Mouse (Mus musculus): ENCODE results near the gene 9930021J03Rik. TPM values are rescaled to one million over a fixed set of nuclear protein-coding genes. Genes with fewer than 3 reads are reported as not detected.

The 9930021J03Rik gene
- polyA plus RNA-seq, 1 experiment from 2014 or later, result 17.7 TPM

DNA sequence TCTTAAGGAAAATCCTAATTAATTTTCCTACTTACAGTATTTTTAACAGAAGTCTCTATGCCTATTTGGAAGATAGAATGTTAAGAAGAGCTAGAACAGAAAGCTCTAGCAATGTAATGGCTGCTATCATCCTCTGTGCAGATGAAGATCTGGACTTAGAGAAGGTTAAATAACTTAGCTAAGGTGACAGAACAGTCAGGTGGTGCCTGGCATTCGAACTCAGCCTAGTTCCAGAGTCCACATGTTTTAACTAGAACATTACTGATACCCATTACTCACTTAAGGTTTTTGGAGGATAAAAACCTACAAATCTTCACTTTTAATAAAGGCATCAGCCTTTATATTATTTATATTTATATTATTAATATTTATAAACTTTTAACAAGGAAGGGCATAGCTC lies 65.1 kb downstream of the 9930021J03Rik start:
- H3K27ac ChIP-seq, result no peak overlapping the region
- H3K79me2 ChIP-seq (ENCODE audit: inconsistent target), result no peaks in the 10 kb centered on the region
- WGBS (ENCODE audit: missing documents), result 91% methylated on average over 1 of the region's 1 CpGs
- no peak overlapping the region for H3K4me3 ChIP-seq (ENCODE audit: inconsistent target)
- no peaks in the 10 kb centered on the region for H3K36me3 ChIP-seq (ENCODE audit: inconsistent target)

- WGBS (ENCODE audit: missing documents), result 91% methylated on average over 1 of the region's 2 CpGs
- H3K36me3 ChIP-seq (ENCODE audit: inconsistent target), result no peaks in the 10 kb centered on the region
These were observed 66.2 kb downstream of the 9930021J03Rik start for GRCm38 (mm10) chr19:29739608-29740007.

GRCm38 (mm10) chr19:29735421-29735820 lies 70.4 kb downstream of the 9930021J03Rik start:
- no peak overlapping the region for H3K27ac ChIP-seq
- H3K4me3 ChIP-seq (ENCODE audit: inconsistent target), result no peak overlapping the region
- 97% methylated on average over 3 of the region's 3 CpGs for WGBS (ENCODE audit: missing documents)
- no peaks in the 10 kb centered on the region for H3K79me2 ChIP-seq (ENCODE audit: inconsistent target)
- H3K36me3 ChIP-seq (ENCODE audit: inconsistent target), result 0 out of 2 replicates have a peak, but pooled peaks cover 1% of the 10 kb centered on the region

More at GRCm38 (mm10) chr19:29739608-29740007, 66.2 kb downstream of the 9930021J03Rik start:
- no peaks in the 10 kb centered on the region for H3K79me2 ChIP-seq (ENCODE audit: inconsistent target)
- no peak overlapping the region for H3K27ac ChIP-seq
- no peak overlapping the region for H3K4me3 ChIP-seq (ENCODE audit: inconsistent target)

DNA sequence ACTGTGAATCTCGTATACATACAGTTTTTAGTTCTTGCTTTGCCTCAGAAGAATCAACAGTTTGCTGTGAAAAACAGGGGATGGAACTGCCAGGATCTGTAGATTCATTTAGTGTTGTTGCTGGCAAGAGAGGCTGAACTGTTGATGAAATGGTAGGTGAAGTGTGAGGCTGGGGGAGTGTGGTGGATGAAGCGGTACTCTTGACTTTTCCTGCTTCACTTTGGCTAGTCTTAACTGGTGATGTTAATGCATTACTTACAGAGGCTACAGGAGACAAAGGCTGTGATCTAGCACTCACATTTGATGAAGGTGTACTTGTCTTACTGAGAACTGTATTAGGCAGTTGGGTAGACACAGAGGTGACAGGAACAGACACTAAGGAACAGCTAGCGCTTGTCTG lies 87.3 kb downstream of the 9930021J03Rik start:
- WGBS (ENCODE audit: missing documents), result 92% methylated on average over 3 of the region's 3 CpGs
- H3K36me3 ChIP-seq (ENCODE audit: inconsistent target), result peaks cover 18% of the 10 kb centered on the region; the same call in 1 of the 2 replicates
- H3K27ac ChIP-seq, result no peak overlapping the region
- H3K79me2 ChIP-seq (ENCODE audit: inconsistent target), result no peaks in the 10 kb centered on the region
- H3K4me3 ChIP-seq (ENCODE audit: inconsistent target), result no peak overlapping the region

- H3K27ac ChIP-seq, result no peak overlapping the region
- H3K4me3 ChIP-seq (ENCODE audit: inconsistent target), result no peak overlapping the region
- no peaks in the 10 kb centered on the region for H3K79me2 ChIP-seq (ENCODE audit: inconsistent target)
- 96% methylated on average over 3 of the region's 3 CpGs for WGBS (ENCODE audit: missing documents)
- peaks cover 18% of the 10 kb centered on the region; the same call in 1 of the 2 replicates for H3K36me3 ChIP-seq (ENCODE audit: inconsistent target)
These were observed 87.9 kb downstream of the 9930021J03Rik start for GRCm38 (mm10) chr19:29717854-29718253.

DNA sequence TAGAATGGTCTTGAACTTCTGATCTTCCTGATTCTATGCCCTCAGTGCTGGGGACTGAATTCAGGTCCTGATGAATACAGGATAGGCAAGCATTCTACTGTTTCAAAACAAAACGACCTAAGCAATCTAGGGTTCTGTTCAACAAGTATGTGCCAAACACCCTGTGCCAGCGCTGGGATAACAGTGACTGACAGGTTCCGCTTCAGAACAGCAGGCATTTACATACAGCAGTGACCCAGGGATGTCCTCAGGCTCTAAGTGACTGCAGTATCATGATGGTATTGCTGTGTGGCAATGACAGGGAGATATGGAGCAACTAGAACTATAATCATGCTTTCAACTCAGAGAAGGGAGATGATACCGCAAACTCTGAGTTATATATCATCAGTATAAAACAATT lies 92.3 kb downstream of the 9930021J03Rik start:
- 93% methylated on average over 4 of the region's 4 CpGs for WGBS (ENCODE audit: missing documents)
- H3K4me3 ChIP-seq (ENCODE audit: inconsistent target), result no peak overlapping the region
- peaks cover 7% of the 10 kb centered on the region; the same call in 1 of the 2 replicates for H3K36me3 ChIP-seq (ENCODE audit: inconsistent target)
- no peaks in the 10 kb centered on the region for H3K79me2 ChIP-seq (ENCODE audit: inconsistent target)
- no peak overlapping the region for H3K27ac ChIP-seq

DNA sequence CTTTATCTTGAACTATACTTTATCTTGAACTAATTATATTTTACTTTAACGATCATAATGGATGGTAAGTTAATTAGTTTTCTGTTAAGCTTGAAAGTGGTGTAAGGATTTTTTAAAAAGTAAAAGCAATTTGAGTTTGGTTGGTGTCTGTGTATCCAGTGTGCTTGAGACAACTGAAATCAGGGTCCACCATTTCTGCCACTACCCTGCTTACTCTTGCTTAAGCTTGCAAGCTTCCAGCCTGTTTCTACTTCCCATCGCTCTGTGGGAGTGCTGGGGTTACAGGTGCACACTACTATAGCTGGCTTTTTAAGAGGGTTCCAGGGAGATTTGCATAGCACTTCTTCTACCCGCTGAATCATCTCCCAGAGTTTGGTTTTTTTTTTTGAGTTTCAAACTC lies 96.3 kb downstream of the 9930021J03Rik start:
- Histone ChIP-seq H3K36me3 (ENCODE audit: inconsistent target) (no peaks in the 10 kb centered on the region), H3K27ac (no peak overlapping the region), H3K79me2 (ENCODE audit: inconsistent target) (no peaks in the 10 kb centered on the region), H3K4me3 (ENCODE audit: inconsistent target) (no peak overlapping the region)
- WGBS (ENCODE audit: missing documents), result 95% methylated on average over 3 of the region's 3 CpGs

- peak overlapping the region; percentile 34; the same call in 1 of the 2 replicates for H3K4me3 ChIP-seq (ENCODE audit: inconsistent target)
- 69% methylated on average over 5 of the region's 5 CpGs for WGBS (ENCODE audit: missing documents)
These were observed 97.3 kb downstream of the 9930021J03Rik start for GRCm38 (mm10) chr19:29708461-29708860.

DNA sequence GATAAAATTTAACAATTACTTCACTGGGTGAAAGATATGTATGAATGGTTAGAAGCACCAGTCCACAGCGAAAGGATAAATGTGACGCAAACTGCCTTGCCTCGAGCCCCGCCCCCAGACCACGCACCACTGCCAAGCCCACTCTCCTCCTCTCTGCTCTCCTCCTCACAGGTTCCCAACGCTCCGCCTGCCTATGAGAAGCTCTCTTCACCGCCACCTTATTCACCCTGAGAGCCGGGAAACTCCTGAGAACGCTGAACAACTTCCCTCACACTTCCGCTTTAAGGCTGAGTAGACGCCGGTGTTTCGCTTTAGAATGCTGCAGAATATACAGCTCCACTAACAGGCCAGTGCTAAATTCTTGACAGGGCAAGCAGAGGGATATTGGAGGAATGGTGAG lies 97.8 kb downstream of the 9930021J03Rik start:
- Histone ChIP-seq H3K79me2 (ENCODE audit: inconsistent target) (no peaks in the 10 kb centered on the region), H3K27ac (no peak overlapping the region)

More at GRCm38 (mm10) chr19:29708461-29708860, 97.3 kb downstream of the 9930021J03Rik start:
- no peak overlapping the region for H3K27ac ChIP-seq
- no peaks in the 10 kb centered on the region for H3K36me3 ChIP-seq (ENCODE audit: inconsistent target)
- H3K79me2 ChIP-seq (ENCODE audit: inconsistent target), result no peaks in the 10 kb centered on the region

GRCm38 (mm10) chr19:29707314-29707898 lies 98.4 kb downstream of the 9930021J03Rik start:
- 87% methylated on average over 8 of the region's 9 CpGs for WGBS (ENCODE audit: missing documents)
- H3K27ac ChIP-seq, result no peak overlapping the region
- no peaks in the 10 kb centered on the region for H3K36me3 ChIP-seq (ENCODE audit: inconsistent target)
- no peaks in the 10 kb centered on the region for H3K79me2 ChIP-seq (ENCODE audit: inconsistent target)
- peak overlapping the region; percentile 34; the same call in 1 of the 2 replicates for H3K4me3 ChIP-seq (ENCODE audit: inconsistent target)

More for the DNA sequence above, 97.8 kb downstream of the 9930021J03Rik start:
- 31% methylated on average over 14 of the region's 14 CpGs for WGBS (ENCODE audit: missing documents)
- H3K36me3 ChIP-seq (ENCODE audit: inconsistent target), result no peaks in the 10 kb centered on the region
- H3K4me3 ChIP-seq (ENCODE audit: inconsistent target), result peak overlapping the region; percentile 34

DNA sequence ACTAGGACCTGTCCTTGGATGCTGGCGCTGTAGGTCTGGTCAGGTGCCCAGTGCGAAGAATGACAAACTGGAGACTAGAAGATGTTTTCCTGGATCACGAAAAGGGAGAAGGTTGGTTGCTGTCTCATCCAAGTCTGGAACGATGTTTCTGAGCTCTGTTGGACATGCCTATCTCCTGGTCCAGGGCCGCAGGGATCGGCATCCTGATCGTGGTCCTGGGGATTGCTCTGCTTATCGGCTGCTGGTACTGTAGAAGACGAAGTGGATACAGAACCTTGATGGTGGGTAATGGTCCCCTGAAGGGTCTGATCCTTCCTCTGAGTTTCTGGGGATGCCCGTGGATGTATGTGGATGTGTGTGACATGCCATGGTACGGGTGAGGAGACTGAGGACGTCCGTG lies 101.4 kb downstream of the 9930021J03Rik start:
- WGBS (ENCODE audit: missing documents), result 94% methylated on average over 12 of the region's 13 CpGs
- Histone ChIP-seq H3K36me3 (ENCODE audit: inconsistent target) (no peaks in the 10 kb centered on the region), H3K27ac (no peak overlapping the region), H3K79me2 (ENCODE audit: inconsistent target) (no peaks in the 10 kb centered on the region), H3K4me3 (ENCODE audit: inconsistent target) (no peak overlapping the region)

GRCm38 (mm10) chr19:29701707-29702106 lies 104.1 kb downstream of the 9930021J03Rik start:
- Histone ChIP-seq H3K36me3 (ENCODE audit: inconsistent target) (no peaks in the 10 kb centered on the region), H3K4me3 (ENCODE audit: inconsistent target) (no peak overlapping the region), H3K79me2 (ENCODE audit: inconsistent target) (no peaks in the 10 kb centered on the region), H3K27ac (no peak overlapping the region)
- WGBS (ENCODE audit: missing documents), result 74% methylated on average over 4 of the region's 4 CpGs

- no peak within 1 kb of the TSS for H3K4me3 ChIP-seq (ENCODE audit: inconsistent target)
- H3K36me3 ChIP-seq (ENCODE audit: inconsistent target), result no peaks in the 10 kb centered on the region
- H3K27ac ChIP-seq, result no peak within 1 kb of the TSS
- 94% methylated on average over 3 of the region's 3 CpGs for WGBS (ENCODE audit: missing documents)
- no peaks in the 10 kb centered on the region for H3K79me2 ChIP-seq (ENCODE audit: inconsistent target)
These were observed 108.4 kb downstream of the 9930021J03Rik start, which contains the start of gene Mlana for GRCm38 (mm10) chr19:29697245-29697874. Gene Mlana, plus strand, starts transcription at chr19:29697824.

- Histone ChIP-seq H3K79me2 (ENCODE audit: inconsistent target) (no peaks in the 10 kb centered on the region), H3K4me3 (ENCODE audit: inconsistent target) (no peak overlapping the region)
These were observed 108.9 kb downstream of the 9930021J03Rik start for GRCm38 (mm10) chr19:29696840-29697239.

DNA sequence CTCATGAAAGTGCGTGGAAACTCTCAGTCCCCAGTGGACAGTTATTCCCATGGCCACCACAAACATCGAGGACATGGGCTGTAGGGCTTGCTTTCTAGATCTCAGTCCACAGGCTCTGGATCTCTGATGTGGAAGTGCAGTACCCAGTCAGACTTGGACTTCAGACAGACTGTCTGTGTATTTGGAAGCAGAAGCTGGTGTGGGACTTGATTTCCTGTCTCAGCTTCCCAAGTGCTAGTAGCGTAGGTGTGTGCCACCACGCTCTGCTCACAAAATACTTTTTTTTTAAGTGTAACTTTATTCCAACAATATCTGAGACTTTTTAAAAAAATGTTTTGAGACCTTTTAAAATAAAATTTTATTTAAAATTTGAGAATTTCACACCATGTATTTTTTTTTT lies 109.5 kb downstream of the 9930021J03Rik start:
- no peaks in the 10 kb centered on the region for H3K36me3 ChIP-seq (ENCODE audit: inconsistent target)
- no peaks in the 10 kb centered on the region for H3K79me2 ChIP-seq (ENCODE audit: inconsistent target)
- no peak overlapping the region for H3K27ac ChIP-seq
- WGBS (ENCODE audit: missing documents), result 75% methylated on average over 4 of the region's 4 CpGs
- no peak overlapping the region for H3K4me3 ChIP-seq (ENCODE audit: inconsistent target)

More at GRCm38 (mm10) chr19:29696840-29697239, 108.9 kb downstream of the 9930021J03Rik start:
- Histone ChIP-seq H3K36me3 (ENCODE audit: inconsistent target) (no peaks in the 10 kb centered on the region), H3K27ac (no peak overlapping the region)

Data from macrophage (primary cell).